Mouse (Mus musculus) olfactory bulb, adult 2 months (tissue): ENCODE measurements around the gene Lsamp. TPM values are rescaled to one million over a fixed set of nuclear protein-coding genes. Genes with fewer than 3 reads are reported as not detected.
A peak's percentile ranks its signal among the peaks of the same experiment; 100 is the strongest.

ENCODE experiments used
- H3K27ac ChIP-seq: fragments of 200-500 bp; 2 replicates; pipeline ENCODE4 v1.5.1; 2012; ENCODE audit warnings: low read depth, low read length; ENCODE audit not compliant: insufficient read depth
- H3K4me1 ChIP-seq: fragments of 200-500 bp; 2 replicates; pipeline ENCODE4 v1.6.1; 2012; ENCODE audit warnings: low read length; ENCODE audit not compliant: control insufficient read depth, insufficient read depth
- H3K4me3 ChIP-seq: fragments of 200-500 bp; 2 replicates; pipeline ENCODE4 v1.5.1; 2012; ENCODE audit warnings: mild to moderate bottlenecking, low read depth, low read length, moderate library complexity; ENCODE audit not compliant: insufficient read depth
- CTCF ChIP-seq: fragments of 200-500 bp; IDR thresholded peaks from 2 replicates; pipeline ENCODE4 v1.5.1; 2012; ENCODE audit warnings: low read depth, mild to moderate bottlenecking, low read length, moderate library complexity; ENCODE audit not compliant: insufficient read depth
- POLR2A ChIP-seq: fragments of 200-500 bp; IDR thresholded peaks from 2 replicates; pipeline ENCODE4 v1.6.1; 2012; ENCODE audit warnings: mild to moderate bottlenecking, low read depth, low read length, moderate library complexity; ENCODE audit not compliant: insufficient read depth
- WGBS: fragments of 180-500 bp; shearing (Covaris S2); methylation state at CpG from one replicate; pipeline ENCODE4 v1.1.7; 2018; 5-methylcytosine and 5-hydroxymethylcytosine counted together
- polyA plus RNA-seq: library from polyadenylated mRNA; stranded (reverse); fragments of >200 nt; gene quantifications from 2 replicates; pipeline ENCODE4 v1.2.4, GENCODE M21; 2012; ENCODE audit warnings: low replicate concordance; ENCODE audit not compliant: missing spikeins, insufficient read depth, insufficient read length

The Lsamp gene
- polyA plus RNA-seq, 1 experiment: 34.4 TPM

DNA sequence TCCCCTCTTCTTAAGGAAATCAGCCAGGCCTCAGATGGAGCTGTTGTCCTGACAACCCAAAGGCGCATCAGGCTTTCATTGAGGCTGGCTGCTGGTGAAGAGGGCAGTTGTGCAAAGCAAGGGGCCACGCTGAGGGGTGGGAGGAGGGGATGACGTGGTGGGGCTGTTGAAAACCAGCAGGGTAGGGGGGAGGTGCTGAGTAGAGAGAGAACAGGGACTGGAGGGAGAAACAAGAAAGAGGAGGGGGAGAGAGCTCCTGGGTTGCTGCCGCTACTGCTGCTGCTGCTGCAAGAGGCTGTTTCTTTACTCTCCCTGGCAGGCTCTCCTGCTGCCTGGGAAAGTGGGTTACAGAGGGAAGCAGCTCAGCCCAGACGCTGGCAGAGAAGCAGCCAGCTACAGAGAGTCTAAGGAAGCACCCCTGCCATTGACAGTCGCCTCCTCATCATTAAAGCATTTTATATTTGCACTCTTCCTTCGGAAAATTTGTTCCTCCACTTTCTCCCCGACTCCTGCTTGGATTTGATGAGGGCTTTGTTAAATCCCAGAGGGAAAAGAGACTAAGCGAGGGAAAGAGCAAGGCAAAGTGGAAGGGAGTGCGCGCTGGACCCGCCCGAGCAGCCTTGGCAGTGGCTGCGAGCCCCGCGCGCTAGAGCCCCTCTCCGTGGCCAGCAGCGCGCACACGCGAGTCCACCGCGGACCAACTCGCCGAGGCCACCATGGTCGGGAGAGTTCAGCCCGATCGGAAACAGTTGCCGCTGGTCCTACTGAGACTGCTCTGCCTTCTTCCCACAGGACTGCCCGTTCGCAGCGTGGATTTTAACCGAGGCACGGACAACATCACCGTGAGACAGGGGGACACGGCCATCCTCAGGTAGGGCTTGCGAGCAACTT is 1548.7 kb downstream of the Lsamp start:
- TF ChIP-seq CTCF (no peak), POLR2A (no peak)
- Histone ChIP-seq H3K4me3 (peak overlapping the region; percentile 81), H3K4me1 (peaks cover 4% of the 10 kb centered on the region; the same call in 1 of the 2 replicates), H3K27ac (peak overlapping the region; percentile 74)
- WGBS: 1% methylated on average over 38 of the region's 38 CpGs

GRCm38 (mm10) chr16:41533686-41534085 is 1549.5 kb downstream of the Lsamp start:
- peak overlapping the region; percentile 81 for H3K4me3 ChIP-seq
- peak overlapping the region; percentile 74; the same call in 1 of the 2 replicates for H3K27ac ChIP-seq
- WGBS: 4% methylated on average over 6 of the region's 6 CpGs
- TF ChIP-seq CTCF: no peak
- TF ChIP-seq POLR2A: no peak
- H3K4me1 ChIP-seq: peaks cover 4% of the 10 kb centered on the region; the same call in 1 of the 2 replicates

DNA sequence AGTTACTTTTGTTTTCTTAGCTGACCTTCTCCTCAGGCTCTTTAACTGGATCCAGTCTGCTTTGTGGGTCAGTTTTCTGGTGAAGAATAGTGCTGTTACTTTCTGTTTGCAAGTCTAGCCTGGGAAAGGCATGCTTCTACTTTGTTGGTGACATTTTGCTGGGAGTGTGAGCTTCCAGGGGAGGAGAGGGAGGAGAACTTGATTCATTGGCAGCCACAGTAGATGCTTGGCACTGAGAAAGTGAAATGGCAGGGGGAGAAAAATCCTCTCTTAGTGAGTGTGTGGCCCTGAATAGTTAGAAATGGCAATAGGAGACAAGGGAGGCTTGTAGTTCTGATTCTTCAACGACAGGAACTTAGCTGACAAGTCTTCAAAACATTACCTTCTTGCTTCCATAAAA is 1551.6 kb downstream of the Lsamp start:
- H3K4me3 ChIP-seq: no peak overlapping the region
- TF ChIP-seq POLR2A: no peak
- no peak for TF ChIP-seq CTCF
- H3K27ac ChIP-seq: no peak overlapping the region
- H3K4me1 ChIP-seq: peaks cover 4% of the 10 kb centered on the region; the same call in 1 of the 2 replicates
- 46% methylated on average over 1 of the region's 1 CpGs for WGBS

- WGBS: 60% methylated on average over 2 of the region's 2 CpGs
- Histone ChIP-seq H3K4me3 (no peak overlapping the region), H3K4me1 (no peaks in the 10 kb centered on the region), H3K27ac (no peak overlapping the region)
- TF ChIP-seq CTCF: no peak
- no peak for TF ChIP-seq POLR2A
These were observed 1558.5 kb downstream of the Lsamp start for GRCm38 (mm10) chr16:41542641-41543040.

DNA sequence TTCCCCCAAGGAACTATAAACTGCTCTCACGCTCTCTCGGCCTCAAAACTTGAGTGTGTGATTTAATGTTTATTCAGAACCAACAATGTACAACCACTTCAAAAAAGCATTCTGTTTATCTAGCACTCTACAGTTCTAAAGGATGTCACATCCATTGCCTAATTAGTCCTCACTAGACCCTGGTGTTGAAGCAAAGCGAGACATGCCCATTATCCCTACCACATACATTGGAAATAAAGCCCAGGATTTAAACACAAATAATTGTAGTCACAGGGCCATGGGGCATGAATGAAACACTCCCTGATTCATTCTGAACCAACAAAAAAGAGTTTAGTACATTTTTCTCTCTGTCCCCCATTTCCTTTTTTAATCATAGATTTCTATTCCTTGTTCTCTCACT is 1567.0 kb downstream of the Lsamp start:
- whole genome bisulfite sequencing: 90% methylated on average over 3 of the region's 3 CpGs
- Histone ChIP-seq H3K27ac (no peak overlapping the region), H3K4me3 (no peak overlapping the region), H3K4me1 (no peaks in the 10 kb centered on the region; the same call in 1 of the 2 replicates)
- TF ChIP-seq POLR2A (no peak), CTCF (no peak)

GRCm38 (mm10) chr16:41551851-41552262 is 1567.7 kb downstream of the Lsamp start:
- 45% methylated on average over 3 of the region's 3 CpGs for WGBS
- Histone ChIP-seq H3K27ac (no peak overlapping the region), H3K4me3 (no peak overlapping the region), H3K4me1 (no peaks in the 10 kb centered on the region; the same call in 1 of the 2 replicates)
- TF ChIP-seq POLR2A: no peak
- TF ChIP-seq CTCF: no peak

DNA sequence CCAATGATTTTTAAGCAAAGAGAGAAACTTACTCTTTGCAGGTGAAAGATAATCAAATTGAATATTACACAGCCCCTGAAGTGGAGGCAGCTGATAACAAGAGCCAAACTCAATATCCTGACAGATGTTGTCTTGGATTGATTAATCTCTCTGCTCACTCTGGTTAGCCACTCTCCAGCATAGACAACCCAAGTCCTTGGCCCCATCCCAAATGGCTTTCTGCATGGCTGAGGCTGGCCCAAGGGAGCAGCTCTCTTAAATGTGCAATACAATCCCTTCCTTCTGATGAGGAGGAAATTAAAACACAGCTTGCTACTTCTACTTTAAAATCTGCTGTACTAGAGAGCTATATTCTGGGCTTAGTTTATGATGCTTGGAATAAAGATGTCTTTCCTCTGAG is 1572.9 kb downstream of the Lsamp start:
- TF ChIP-seq POLR2A (no peak), CTCF (no peak)
- Histone ChIP-seq H3K4me3 (no peak overlapping the region), H3K27ac (no peak overlapping the region), H3K4me1 (no peaks in the 10 kb centered on the region; the same call in 1 of the 2 replicates)

GRCm38 (mm10) chr16:41565233-41565632 is 1581.1 kb downstream of the Lsamp start:
- 63% methylated on average over 2 of the region's 2 CpGs for WGBS
- no peak overlapping the region for H3K27ac ChIP-seq

GRCm38 (mm10) chr16:41588675-41589301 is 1604.6 kb downstream of the Lsamp start:
- no peak overlapping the region for H3K27ac ChIP-seq
- no peak overlapping the region for H3K4me3 ChIP-seq
- no peaks in the 10 kb centered on the region for H3K4me1 ChIP-seq
- WGBS: 36% methylated on average over 5 of the region's 5 CpGs
- TF ChIP-seq CTCF: no peak
- no peak for TF ChIP-seq POLR2A

More at GRCm38 (mm10) chr16:41565233-41565632, 1581.1 kb downstream of the Lsamp start:
- no peak overlapping the region for H3K4me3 ChIP-seq
- H3K4me1 ChIP-seq: no peaks in the 10 kb centered on the region
- TF ChIP-seq POLR2A (no peak), CTCF (no peak)
